Mouse (Mus musculus) brown adipose tissue, adult 24 weeks (tissue): ENCODE measurements around the gene Hyal3. TPM values are rescaled to one million over a fixed set of nuclear protein-coding genes. Genes with fewer than 3 reads are reported as not detected.
A peak's percentile ranks its signal among the peaks of the same experiment; 100 is the strongest.

Experiments
- H3K27ac ChIP-seq: fragments of 200-500 bp; replicated peaks from 2 replicates; pipeline ENCODE4 v1.5.1; 2012; ENCODE audit warnings: low read depth, mild to moderate bottlenecking, low read length
- H3K4me1 ChIP-seq: fragments of 200-500 bp; 2 replicates; pipeline ENCODE4 v1.6.1; 2012; ENCODE audit warnings: low read length, mixed read lengths; ENCODE audit not compliant: control insufficient read depth, insufficient read depth, insufficient read length
- H3K4me3 ChIP-seq: fragments of 200-500 bp; 2 replicates; pipeline ENCODE4 v1.5.1; 2012; ENCODE audit warnings: low read depth, mild to moderate bottlenecking, low read length, moderate library complexity; ENCODE audit not compliant: insufficient read depth
- polyA plus RNA-seq: library from polyadenylated mRNA; stranded (reverse); fragments of >200 nt; gene quantifications from 2 replicates; pipeline ENCODE4 v1.2.4, GENCODE M21; 2012; ENCODE audit not compliant: missing spikeins, insufficient read depth, insufficient read length

The Hyal3 gene
- polyA plus RNA-seq, 1 experiment = not detected

GRCm38 (mm10) chr9:107634406-107635278 lies 54.0 kb downstream of the Hyal3 start:
- Histone ChIP-seq H3K4me1 (peaks cover 16% of the 10 kb centered on the region), H3K4me3 (peak overlapping the region; percentile 77), H3K27ac (peak overlapping the region; percentile 95)

GRCm38 (mm10) chr9:107635279-107636028 lies 54.8 kb downstream of the Hyal3 start, which contains the start of gene Gnai2:
TSS of gene Gnai2 (minus strand) at chr9:107635367.
- H3K4me1 ChIP-seq = peaks cover 19% of the 10 kb centered on the region
- peak within 1 kb of the TSS; percentile 77 for H3K4me3 ChIP-seq
- H3K27ac ChIP-seq = peak within 1 kb of the TSS; percentile 95

Other genes starting within 250 kb of the Hyal3 start
- gene Hemk1, start 242.5 kb upstream of the Hyal3 start, polyA plus RNA-seq = 52.8 and 58.3 TPM in 2 replicates
- gene 6430571L13Rik, start 240.2 kb upstream of the Hyal3 start, polyA plus RNA-seq = 8.8 and 22.5 TPM in 2 replicates
- gene Cacna2d2, start 181.2 kb upstream of the Hyal3 start, polyA plus RNA-seq = not detected in 2 replicates
- gene Tmem115, start 46.9 kb upstream of the Hyal3 start, polyA plus RNA-seq = 11.9 and 14.1 TPM in 2 replicates
- 6.1 and 6.3 TPM in 2 replicates for gene Cyb561d2, start 38.6 kb upstream of the Hyal3 start, polyA plus RNA-seq
- 19.2 and 22.5 TPM in 2 replicates for gene Nprl2, start 38.6 kb upstream of the Hyal3 start, polyA plus RNA-seq
- gene Zmynd10, start 33.5 kb upstream of the Hyal3 start, polyA plus RNA-seq = not detected in 2 replicates
- 10.9 and 15.2 TPM in 2 replicates for gene Rassf1, start 29.3 kb upstream of the Hyal3 start, polyA plus RNA-seq
- 31.2 and 49.0 TPM in 2 replicates for gene Tusc2, start 17.6 kb upstream of the Hyal3 start, polyA plus RNA-seq
- gene Hyal2, start 12.9 kb upstream of the Hyal3 start, polyA plus RNA-seq = 14.1 and 14.2 TPM in 2 replicates
- 25.2 and 46.4 TPM in 2 replicates for gene Hyal1, start 3.9 kb upstream of the Hyal3 start, polyA plus RNA-seq
- 25.9 and 31.3 TPM in 2 replicates for gene Naa80, start 1.9 kb upstream of the Hyal3 start, polyA plus RNA-seq
- gene Ifrd2, start 6.8 kb downstream of the Hyal3 start, polyA plus RNA-seq = 21.6 and 23.7 TPM in 2 replicates
- gene Sema3b, start 28.4 kb downstream of the Hyal3 start, polyA plus RNA-seq = 3.3 and 3.8 TPM in 2 replicates
- 87.2 and 112 TPM in 2 replicates for gene Gnai2, start 54.5 kb downstream of the Hyal3 start, polyA plus RNA-seq
- gene Slc38a3, start 88.7 kb downstream of the Hyal3 start, polyA plus RNA-seq = 0.83 and 3.3 TPM in 2 replicates
- not detected in 2 replicates for gene Gnat1, start 98.9 kb downstream of the Hyal3 start, polyA plus RNA-seq
- 3.1 and 3.2 TPM in 2 replicates for gene Sema3f, start 129.7 kb downstream of the Hyal3 start, polyA plus RNA-seq
- 37.4 and 47.2 TPM in 2 replicates for gene Rbm5, start 190.2 kb downstream of the Hyal3 start, polyA plus RNA-seq